Mouse (Mus musculus): ENCODE measurements around the gene Fam53b. TPM values are rescaled to one million over a fixed set of nuclear protein-coding genes. Genes with fewer than 3 reads are reported as not detected.
"Not testable (repeated sequence)": the region's sequence is repeated elsewhere in the genome, so short reads cannot be mapped to it uniquely, and the experiment has no call there.

The Fam53b gene
- total RNA-seq, 2 experiments from 2014 or later: 208 to 241 TPM

DNA sequence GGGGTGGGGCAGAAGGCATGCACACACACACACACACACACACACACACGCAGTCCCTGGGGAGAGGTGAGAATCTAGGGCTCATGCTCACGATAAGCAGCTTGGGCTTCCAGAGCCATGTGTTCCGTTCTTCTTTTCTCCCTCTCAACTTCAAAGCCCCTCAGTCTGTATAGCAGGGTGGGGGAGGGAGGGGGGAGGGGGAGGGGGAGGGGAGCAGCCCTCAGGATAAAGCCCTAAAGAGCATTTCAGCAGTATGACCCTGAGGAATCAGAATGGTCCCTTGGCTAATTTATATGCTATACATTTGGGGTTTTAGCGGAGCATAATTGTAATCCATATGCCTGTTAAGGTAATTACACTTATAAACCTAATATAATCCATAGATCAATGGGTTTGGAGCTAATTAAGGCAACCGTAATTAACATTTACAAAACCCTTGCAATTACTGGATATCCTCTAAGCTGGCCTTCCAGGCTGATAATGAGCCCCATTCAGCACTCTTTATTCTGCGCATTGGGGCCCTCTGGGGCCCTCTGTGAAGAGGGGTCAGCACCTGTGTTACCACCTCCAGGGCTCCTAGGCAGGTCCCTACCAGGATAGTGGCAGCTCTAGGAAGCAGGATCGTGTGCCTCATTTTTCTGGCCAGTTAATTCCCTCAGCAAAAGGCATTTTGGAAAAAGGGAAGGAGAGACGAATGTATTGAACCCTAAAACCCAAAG is 147.9 kb downstream of the Fam53b start:
- ATAC-seq (replicated peaks; ENCODE audit: low FRiP score, poor library complexity, severe bottlenecking): no peak

DNA sequence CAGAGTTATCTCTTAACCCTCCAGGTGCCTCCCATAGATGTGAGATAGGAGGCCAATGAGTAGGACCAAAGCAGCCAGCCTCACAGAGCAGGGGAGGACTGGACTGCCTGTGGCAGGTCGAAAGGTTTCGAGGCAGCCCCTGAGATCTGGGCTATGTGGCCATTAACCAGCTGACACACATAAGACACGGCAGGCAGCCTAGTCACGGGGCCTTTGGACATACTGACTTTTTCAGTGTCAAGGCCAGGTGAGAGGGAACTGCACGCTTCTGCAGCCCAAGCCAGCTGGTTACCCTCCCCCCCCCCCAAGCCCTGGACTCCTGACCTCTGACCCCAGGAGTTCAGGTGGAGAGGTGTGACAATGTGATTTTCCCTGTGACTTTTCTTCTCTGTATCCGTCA is 148.9 kb downstream of the Fam53b start:
- ATAC-seq (replicated peaks; ENCODE audit: low FRiP score, poor library complexity, severe bottlenecking): no peak

DNA sequence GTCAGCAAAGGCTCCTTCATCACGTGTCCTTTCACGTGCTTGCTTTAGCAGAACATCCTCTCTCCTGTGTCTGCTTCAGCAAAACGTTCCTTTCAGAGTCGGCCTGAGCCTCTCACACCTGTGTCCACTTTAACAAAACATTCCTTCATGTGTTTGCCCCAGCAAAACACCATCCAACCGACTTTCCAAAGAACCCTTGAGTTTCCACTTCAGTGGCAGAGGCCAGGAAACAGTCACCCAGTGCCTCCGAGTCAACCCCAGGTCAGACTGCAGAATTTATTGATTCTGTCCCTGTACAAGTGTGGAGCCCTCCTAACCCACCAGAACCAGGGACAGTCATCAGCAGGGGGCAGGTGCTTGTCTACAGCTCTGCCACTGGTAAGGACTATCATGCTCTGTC is 150.9 kb downstream of the Fam53b start:
- not testable (repeated sequence) for ATAC-seq (replicated peaks; ENCODE audit: low FRiP score, poor library complexity, severe bottlenecking)

Other genes starting within 250 kb of the Fam53b start
- gene Oat, start 237.5 kb downstream of the Fam53b start, total RNA-seq (2015; ENCODE audit: low replicate concordance): 20.9 and 22.2 TPM in 2 replicates
- 18.5 and 23.5 TPM in 2 replicates for gene Oat, start 237.5 kb downstream of the Fam53b start, total RNA-seq (2017; ENCODE audit: low replicate concordance)
- not detected in 2 replicates for gene Nkx1-2, start 214.2 kb downstream of the Fam53b start, total RNA-seq (2015; ENCODE audit: low replicate concordance)
- not detected in 2 replicates for gene Nkx1-2, start 214.2 kb downstream of the Fam53b start, total RNA-seq (2017; ENCODE audit: low replicate concordance)
- 1.7 and 2.5 TPM in 2 replicates for gene Lhpp, start 203.2 kb downstream of the Fam53b start, total RNA-seq (2015; ENCODE audit: low replicate concordance)
- gene Lhpp, start 203.2 kb downstream of the Fam53b start, total RNA-seq (2017; ENCODE audit: low replicate concordance): 1.8 and 3.6 TPM in 2 replicates
- 4.7 and 8.0 TPM in 2 replicates for gene Eef1akmt2, start 38.8 kb upstream of the Fam53b start, total RNA-seq (2015; ENCODE audit: low replicate concordance)
- gene Eef1akmt2, start 38.8 kb upstream of the Fam53b start, total RNA-seq (2017; ENCODE audit: low replicate concordance): 13.9 and 21.3 TPM in 2 replicates
- 8.6 and 17.2 TPM in 2 replicates for gene Abraxas2, start 45.3 kb upstream of the Fam53b start, total RNA-seq (2015; ENCODE audit: low replicate concordance)
- gene Abraxas2, start 45.3 kb upstream of the Fam53b start, total RNA-seq (2017; ENCODE audit: low replicate concordance): 3.6 and 9.0 TPM in 2 replicates
- gene Zranb1, start 117.3 kb upstream of the Fam53b start, total RNA-seq (2015; ENCODE audit: low replicate concordance): 30.6 and 33.2 TPM in 2 replicates
- 62.5 and 78.7 TPM in 2 replicates for gene Zranb1, start 117.3 kb upstream of the Fam53b start, total RNA-seq (2017; ENCODE audit: low replicate concordance)